Mouse (Mus musculus) neutrophil, adult 59 days (primary cell): ENCODE data around the gene Timm9. TPM values are rescaled to one million over a fixed set of nuclear protein-coding genes. Genes with fewer than 3 reads are reported as not detected.

ENCODE experiments used
- total RNA-seq, 2 experiments: library from RNA; stranded (reverse); gene quantifications; 1 replicate in 1 of 2; 2 replicates in 1 of 2; pipeline ENCODE4 v1.2.4; 2023

Gene Timm9
- 1 to 10 TPM; 8.4 to 8.6 TPM for total RNA-seq

GRCm38 (mm10) chr12:71136130-71136973 is at the start of gene Timm9, which contains the start of gene 2700049A03Rik:
Gene Timm9, minus strand, starts transcription at chr12:71136684.
Gene 2700049A03Rik, plus strand, starts transcription at chr12:71136848.

GRCm38 (mm10) chr12:71111331-71111730 is 25.2 kb downstream of the Timm9 start, which contains the start of gene Tomm20l:
Gene Tomm20l, plus strand, starts transcription at chr12:71111428.

Other genes with a start within 250 kb of the Timm9 start
- 100 to 1,000 TPM in 1 of 2 experiments, 10 to 100 TPM in 1; 90.6 to 108 TPM for gene Actr10, start 198.8 kb downstream of the Timm9 start, total RNA-seq
- 100 to 1,000 TPM; 122 to 133 TPM for gene Psma3, start 162.1 kb downstream of the Timm9 start, total RNA-seq
- 10 to 100 TPM; 62.6 to 65.7 TPM for gene Arid4a, start 120.7 kb downstream of the Timm9 start, total RNA-seq
- gene Tomm20l, start 25.3 kb downstream of the Timm9 start, total RNA-seq, result not detected
- 1 to 10 TPM; 6.9 to 7.5 TPM for gene 2700049A03Rik, start 164 bp upstream of the Timm9 start, total RNA-seq
- gene Dact1, start 173.2 kb upstream of the Timm9 start, total RNA-seq, result under 1 TPM in 1 of 2 experiments, not detected in 1; 0.09 TPM